ENCODE assay signal across 10 mouse cellular contexts in the genomic region with DNA sequence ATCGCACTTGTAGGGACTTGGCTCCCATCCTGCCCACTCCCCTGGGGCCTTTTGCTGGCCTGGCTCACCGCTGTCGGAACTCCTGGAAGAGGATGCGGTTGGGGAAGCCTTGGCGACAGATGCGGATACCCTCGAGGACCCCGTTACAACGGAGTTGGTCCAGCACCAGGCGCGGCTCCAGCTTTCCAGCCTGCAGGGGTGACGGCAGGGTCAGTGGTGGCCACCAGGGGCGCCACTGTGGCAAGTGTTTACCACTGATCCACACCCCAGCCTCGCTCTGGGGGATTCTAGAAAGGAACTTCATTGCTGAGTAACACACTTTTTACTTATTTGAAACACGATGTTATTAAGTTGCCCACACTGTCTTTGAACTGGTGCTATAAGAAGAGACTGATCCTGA. TPM values are rescaled to one million over a fixed set of nuclear protein-coding genes. Genes with fewer than 3 reads are reported as not detected.
DNase-seq lines count a peak whose midpoint lies in the region; ATAC-seq and TF ChIP-seq lines count a peak whose summit lies in the region.
"Had no signal": no experiment of that assay in that cellular context is flagged by ENCODE, and none has a peak within 500 bp of the region (broad histone marks: within the 10 kb centered on the region; RNA-seq: fewer than 3 reads in every experiment).

No protein-coding gene starts in this region.

- TF ChIP-seq CTCF in kidney, adult 2 months (conservative IDR thresholded peaks at IDR 0.05; ENCODE audit: insufficient read depth, insufficient read length, low read depth, low read length) = peak; percentile 36

- 31% methylated on average over 15 of the region's 15 CpGs for WGBS in kidney, adult 2 months
- WGBS in kidney, embryonic 15.5 days = 21% methylated on average over 15 of the region's 15 CpGs
- 10% methylated on average over 15 of the region's 15 CpGs for WGBS in heart, embryonic 12.5 days

- no peaks in the 10 kb centered on the region for H3K4me1 ChIP-seq in kidney, adult 2 months (ENCODE audit: control insufficient read depth, insufficient read depth, low read length)
- no peaks in the 10 kb centered on the region for H3K4me1 ChIP-seq in kidney, embryonic 15.5 days
- no peaks in the 10 kb centered on the region for H3K4me1 ChIP-seq in heart, embryonic 12.5 days (replicated peaks)

- peak; percentile 48 for DNase-seq in adrenal gland, postnatal 14 days
- no peak for DNase-seq in adrenal gland, adult 8-10 months
- DNase-seq in kidney, adult 2 months = no peak
- peak; percentile 55 for DNase-seq in right cerebral cortex, postnatal 4 days
- no peak for DNase-seq in right cerebral cortex, postnatal 14 days
- DNase-seq in retina, embryonic 14.5 days (ENCODE audit: low spot score) = peak; percentile 56
- DNase-seq: heart, postnatal 36 days had no signal

- TF ChIP-seq POLR2A in kidney, adult 2 months (IDR thresholded peaks at IDR 0.05; ENCODE audit: low read depth, low read length) = no peak

- no peak overlapping the region for H3K9ac ChIP-seq in kidney, embryonic 15.5 days
- no peak overlapping the region for H3K9ac ChIP-seq in heart, embryonic 12.5 days

- ATAC-seq in kidney, embryonic 15.5 days (replicated peaks; ENCODE audit: low FRiP score) = no peak
- no peak for ATAC-seq in heart, embryonic 12.5 days (ENCODE audit: insufficient number of reproducible peaks, low FRiP score)

- H3K4me3 ChIP-seq in kidney, adult 2 months (ENCODE audit: insufficient read depth, low read depth, low read length) = no peak overlapping the region
- H3K4me3 ChIP-seq in kidney, embryonic 15.5 days (replicated peaks) = no peak overlapping the region
- no peak overlapping the region for H3K4me3 ChIP-seq in heart, embryonic 12.5 days
- H3K4me3 ChIP-seq: megakaryocyte, embryonic 14.5 days had no signal

- H3K4me2 ChIP-seq in kidney, embryonic 15.5 days = no peak overlapping the region
- H3K4me2 ChIP-seq in heart, embryonic 12.5 days = no peak overlapping the region

- no peaks in the 10 kb centered on the region for H3K27me3 ChIP-seq in kidney, adult 2 months (replicated peaks; ENCODE audit: control insufficient read depth, insufficient read depth, low read length)
- peaks cover 39% of the 10 kb centered on the region for H3K27me3 ChIP-seq in kidney, embryonic 15.5 days
- peaks cover 88% of the 10 kb centered on the region for H3K27me3 ChIP-seq in heart, embryonic 12.5 days (replicated peaks)

- H3K9me3 ChIP-seq in kidney, embryonic 15.5 days (replicated peaks) = no peaks in the 10 kb centered on the region
- H3K9me3 ChIP-seq in heart, embryonic 12.5 days (replicated peaks) = no peaks in the 10 kb centered on the region

- no peaks in the 10 kb centered on the region for H3K36me3 ChIP-seq in kidney, adult 2 months (ENCODE audit: control insufficient read depth, insufficient read depth, low read length)
- no peaks in the 10 kb centered on the region for H3K36me3 ChIP-seq in kidney, embryonic 15.5 days
- H3K36me3 ChIP-seq in heart, embryonic 12.5 days = no peaks in the 10 kb centered on the region

- no peak overlapping the region for H3K27ac ChIP-seq in kidney, adult 2 months (ENCODE audit: insufficient read depth, low read depth, low read length)
- no peak overlapping the region for H3K27ac ChIP-seq in kidney, embryonic 15.5 days
- H3K27ac ChIP-seq in heart, embryonic 12.5 days (ENCODE audit: poor library complexity, severe bottlenecking) = no peak overlapping the region

RNA-seq across cellular contexts. Expression of a gene that starts 37.2 kb away (rescaled TPM):
- 3.9 and 5.1 TPM in 2 replicates for total RNA-seq in adrenal gland, postnatal 14 days (2021)
- 10 to 100 TPM in 1 of 4 experiments, 1 to 10 TPM in 3; 7.3 to 16.5 (median 8.4) TPM for total RNA-seq in adrenal gland, adult 8-10 months (2022)
- 8.5 and 12.4 TPM in 2 replicates for polyA plus RNA-seq in kidney, adult 2 months (2012; rRNA removed)
- 1.6 and 2.7 TPM in 2 replicates for polyA plus RNA-seq in kidney, embryonic 15.5 days (2015; fragmentation: Nextera tagmentation; extraction: Ambion mirVana)
- polyA plus RNA-seq in heart, embryonic 12.5 days (2016; fragmentation: Nextera tagmentation; extraction: Ambion mirVana) = 0.59 and 1.0 TPM in 2 replicates

RNA-seq across cellular contexts. Expression of a gene that starts 42.9 kb away (rescaled TPM):
- 5.5 and 6.8 TPM in 2 replicates for total RNA-seq in adrenal gland, postnatal 14 days (2021)
- 10 to 100 TPM in 1 of 4 experiments, 1 to 10 TPM in 3; 4.7 to 11.1 (median 7.8) TPM for total RNA-seq in adrenal gland, adult 8-10 months (2022)
- 19.1 and 20.6 TPM in 2 replicates for polyA plus RNA-seq in kidney, adult 2 months (2012; rRNA removed)
- polyA plus RNA-seq in kidney, embryonic 15.5 days (2015; fragmentation: Nextera tagmentation; extraction: Ambion mirVana) = 0.17 and 0.30 TPM in 2 replicates
- 0.15 and 0.17 TPM in 2 replicates for polyA plus RNA-seq in heart, embryonic 12.5 days (2016; fragmentation: Nextera tagmentation; extraction: Ambion mirVana)

Comparison
In these comparisons a context has a peak if more than half of its experiments do, and no peak if none do; other contexts are left out.
1. DNase-seq: peak in adrenal gland, postnatal 14 days (single experiment), right cerebral cortex, postnatal 4 days (single experiment) and retina, embryonic 14.5 days (single experiment); none in adrenal gland, adult 8-10 months (single experiment), kidney, adult 2 months (single experiment) and right cerebral cortex, postnatal 14 days (single experiment).
2. RNA of a gene that starts 42.9 kb away (polyA plus RNA-seq): 19.1 to 20.6 TPM in kidney, adult 2 months; 0.17 to 0.30 TPM in kidney, embryonic 15.5 days and 0.15 to 0.17 TPM in heart, embryonic 12.5 days; every median in the first group is over 10 times any median in the second.